Mouse (Mus musculus): ENCODE data around the gene Asb17. TPM values are rescaled to one million over a fixed set of nuclear protein-coding genes. Genes with fewer than 3 reads are reported as not detected.

Gene Asb17
- total RNA-seq (2014; rRNA removed) (not detected in 2 replicates), polyA plus RNA-seq (2015; fragmentation: Nextera tagmentation; extraction: Ambion mirVana) (not detected in 2 replicates)

GRCm38 (mm10) chr3:153844030-153844429, at the start of gene Asb17:
TSS of gene Asb17 (plus strand) at chr3:153844209.
- Histone ChIP-seq H3K9ac (replicated peaks; ENCODE audit: low read length) (no peak within 1 kb of the TSS), H3K9me3 (ENCODE audit: low read length) (no peaks in the 10 kb centered on the region), H3K4me3 (ENCODE audit: low read length) (no peak within 1 kb of the TSS), H3K27ac (no peak within 1 kb of the TSS), H3K4me2 (ENCODE audit: low read depth, low read length) (no peak within 1 kb of the TSS), H3K36me3 (ENCODE audit: insufficient read depth, low read length) (no peaks in the 10 kb centered on the region), H3K27me3 (ENCODE audit: insufficient read depth, low read length) (no peaks in the 10 kb centered on the region), H3K4me1 (ENCODE audit: insufficient read depth, low read length) (no peaks in the 10 kb centered on the region)
- ATAC-seq (no peak), DNase-seq (ENCODE audit: low spot score) (no peak)
- 87% methylated on average over 10 of the region's 10 CpGs for WGBS
- no peak for TF ChIP-seq CTCF (IDR thresholded peaks at IDR 0.05; ENCODE audit: low read depth)

GRCm38 (mm10) chr3:153797574-153797973, 46.4 kb upstream of the Asb17 start:
- H3K27ac ChIP-seq, result no peak overlapping the region

GRCm38 (mm10) chr3:153799603-153800002, 44.4 kb upstream of the Asb17 start:
- ATAC-seq, result no peak
- Histone ChIP-seq H3K4me3 (ENCODE audit: low read length) (no peak overlapping the region), H3K9ac (replicated peaks; ENCODE audit: low read length) (no peak overlapping the region), H3K27me3 (ENCODE audit: insufficient read depth, low read length) (no peaks in the 10 kb centered on the region), H3K4me2 (ENCODE audit: low read depth, low read length) (no peak overlapping the region), H3K27ac (no peak overlapping the region), H3K36me3 (ENCODE audit: insufficient read depth, low read length) (no peaks in the 10 kb centered on the region), H3K4me1 (ENCODE audit: insufficient read depth, low read length) (no peaks in the 10 kb centered on the region), H3K9me3 (ENCODE audit: low read length) (no peaks in the 10 kb centered on the region)
- 91% methylated on average over 11 of the region's 11 CpGs for WGBS
- no peak for DNase-seq (ENCODE audit: low spot score)
- TF ChIP-seq CTCF (IDR thresholded peaks at IDR 0.05; ENCODE audit: low read depth), result no peak

More at GRCm38 (mm10) chr3:153797574-153797973, 46.4 kb upstream of the Asb17 start:
- Histone ChIP-seq H3K4me3 (ENCODE audit: low read length) (no peak overlapping the region), H3K36me3 (ENCODE audit: insufficient read depth, low read length) (no peaks in the 10 kb centered on the region), H3K4me1 (ENCODE audit: insufficient read depth, low read length) (no peaks in the 10 kb centered on the region), H3K4me2 (ENCODE audit: low read depth, low read length) (no peak overlapping the region), H3K9ac (replicated peaks; ENCODE audit: low read length) (no peak overlapping the region), H3K27me3 (ENCODE audit: insufficient read depth, low read length) (no peaks in the 10 kb centered on the region), H3K9me3 (ENCODE audit: low read length) (no peaks in the 10 kb centered on the region)
- TF ChIP-seq CTCF (IDR thresholded peaks at IDR 0.05; ENCODE audit: low read depth), result no peak
- 79% methylated on average over 7 of the region's 7 CpGs for WGBS
- ATAC-seq (no peak), DNase-seq (ENCODE audit: low spot score) (no peak)

GRCm38 (mm10) chr3:153800690-153801089, 43.3 kb upstream of the Asb17 start:
- 85% methylated on average over 5 of the region's 5 CpGs for WGBS
- no peaks in the 10 kb centered on the region for H3K36me3 ChIP-seq (ENCODE audit: insufficient read depth, low read length)
- ATAC-seq (no peak), DNase-seq (ENCODE audit: low spot score) (no peak)
- H3K4me3 ChIP-seq (ENCODE audit: low read length), result no peak overlapping the region
- H3K9ac ChIP-seq (replicated peaks; ENCODE audit: low read length), result no peak overlapping the region
- no peak overlapping the region for H3K4me2 ChIP-seq (ENCODE audit: low read depth, low read length)
- H3K27ac ChIP-seq, result no peak overlapping the region
- no peak for TF ChIP-seq CTCF (IDR thresholded peaks at IDR 0.05; ENCODE audit: low read depth)
- H3K4me1 ChIP-seq (ENCODE audit: insufficient read depth, low read length), result no peaks in the 10 kb centered on the region
- H3K9me3 ChIP-seq (ENCODE audit: low read length), result no peaks in the 10 kb centered on the region
- no peaks in the 10 kb centered on the region for H3K27me3 ChIP-seq (ENCODE audit: insufficient read depth, low read length)

- Histone ChIP-seq H3K36me3 (ENCODE audit: insufficient read depth, low read length) (no peaks in the 10 kb centered on the region), H3K4me1 (ENCODE audit: insufficient read depth, low read length) (0 out of 2 replicates have a peak, but pooled peaks cover 4% of the 10 kb centered on the region), H3K4me3 (ENCODE audit: low read length) (no peak overlapping the region), H3K9me3 (ENCODE audit: low read length) (no peaks in the 10 kb centered on the region), H3K4me2 (ENCODE audit: low read depth, low read length) (no peak overlapping the region), H3K27ac (no peak overlapping the region), H3K9ac (replicated peaks; ENCODE audit: low read length) (no peak overlapping the region), H3K27me3 (ENCODE audit: insufficient read depth, low read length) (no peaks in the 10 kb centered on the region)
- TF ChIP-seq CTCF (IDR thresholded peaks at IDR 0.05; ENCODE audit: low read depth), result no peak
- WGBS, result 84% methylated on average over 6 of the region's 6 CpGs
- DNase-seq (ENCODE audit: low spot score) (no peak), ATAC-seq (no peak)
Measured at GRCm38 (mm10) chr3:153801541-153801940, 42.5 kb upstream of the Asb17 start.

- H3K27me3 ChIP-seq (ENCODE audit: insufficient read depth, low read length), result no peaks in the 10 kb centered on the region
- H3K36me3 ChIP-seq (ENCODE audit: insufficient read depth, low read length), result no peaks in the 10 kb centered on the region
- no peak overlapping the region for H3K9ac ChIP-seq (replicated peaks; ENCODE audit: low read length)
- ATAC-seq (no peak), DNase-seq (ENCODE audit: low spot score) (no peak)
- H3K9me3 ChIP-seq (ENCODE audit: low read length), result no peaks in the 10 kb centered on the region
- H3K4me3 ChIP-seq (ENCODE audit: low read length), result no peak overlapping the region
- no peak for TF ChIP-seq CTCF (IDR thresholded peaks at IDR 0.05; ENCODE audit: low read depth)
- H3K27ac ChIP-seq, result no peak overlapping the region
- no peak overlapping the region for H3K4me2 ChIP-seq (ENCODE audit: low read depth, low read length)
- 0 out of 2 replicates have a peak, but pooled peaks cover 4% of the 10 kb centered on the region for H3K4me1 ChIP-seq (ENCODE audit: insufficient read depth, low read length)
- WGBS, result 94% methylated on average over 5 of the region's 5 CpGs
Measured at GRCm38 (mm10) chr3:153802640-153803039, 41.4 kb upstream of the Asb17 start.

GRCm38 (mm10) chr3:153804032-153804431, 40.0 kb upstream of the Asb17 start:
- Histone ChIP-seq H3K4me1 (ENCODE audit: insufficient read depth, low read length) (0 out of 2 replicates have a peak, but pooled peaks cover 4% of the 10 kb centered on the region), H3K4me3 (ENCODE audit: low read length) (no peak overlapping the region), H3K27me3 (ENCODE audit: insufficient read depth, low read length) (no peaks in the 10 kb centered on the region), H3K4me2 (ENCODE audit: low read depth, low read length) (no peak overlapping the region), H3K27ac (no peak overlapping the region), H3K9ac (replicated peaks; ENCODE audit: low read length) (no peak overlapping the region), H3K36me3 (ENCODE audit: insufficient read depth, low read length) (no peaks in the 10 kb centered on the region), H3K9me3 (ENCODE audit: low read length) (no peaks in the 10 kb centered on the region)
- ATAC-seq, result no peak
- DNase-seq (ENCODE audit: low spot score), result no peak
- no peak for TF ChIP-seq CTCF (IDR thresholded peaks at IDR 0.05; ENCODE audit: low read depth)
- WGBS, result 90% methylated on average over 7 of the region's 7 CpGs

Measured in hindbrain, postnatal 0 days (tissue).